Mouse (Mus musculus) myocyte (in vitro differentiated cells): ENCODE data around the gene Disp1.

ENCODE experiments used
- CEBPB ChIP-seq: IDR thresholded peaks from 2 replicates; pipeline ENCODE4 v1.6.1; 2011; ENCODE audit warnings: mild to moderate bottlenecking, moderate library complexity; ENCODE audit not compliant: poor library complexity, insufficient read depth, severe bottlenecking
- TCF12 ChIP-seq: IDR thresholded peaks from one replicate; pipeline ENCODE4 v1.6.1; 2011; ENCODE audit warnings: mild to moderate bottlenecking, control low read depth; ENCODE audit not compliant: poor library complexity, insufficient read depth, severe bottlenecking

GRCm38 (mm10) chr1:183133440-183133839, 87.9 kb downstream of the Disp1 start:
- TF ChIP-seq CEBPB (no peak), TCF12 (no peak)
